Mouse (Mus musculus) right cerebral cortex, adult 2 months (tissue): ENCODE measurements around the gene Sart3.
"Not testable (repeated sequence)": the region's sequence is repeated elsewhere in the genome, so short reads cannot be mapped to it uniquely, and the experiment has no call there.

Experiments used
- DNase-seq, 2 experiments: peaks; one replicate each; pipeline ENCODE4 v3.0.0; 2021 to 2022; ENCODE audit warnings: low spot score in 2 of 2

The Sart3 gene

GRCm38 (mm10) chr5:113772450-113772895 lies at the start of gene Sart3, which contains the start of gene Iscu:
Gene Sart3 (minus strand): TSS chr5:113772510.
Gene Iscu (plus strand): TSS chr5:113772748.
- peak; percentile 90 to 93 for DNase-seq

- no peak for DNase-seq
Measured at GRCm38 (mm10) chr5:113818572-113818971, 46.3 kb upstream of the Sart3 start.

- peak; percentile 49 to 63 for DNase-seq
Measured at GRCm38 (mm10) chr5:113815638-113816152, 43.4 kb upstream of the Sart3 start.

- no peak for DNase-seq
Measured at GRCm38 (mm10) chr5:113815041-113815389, 42.7 kb upstream of the Sart3 start.

- DNase-seq, result no peak
Measured at GRCm38 (mm10) chr5:113814111-113815040, 42.1 kb upstream of the Sart3 start.

GRCm38 (mm10) chr5:113813608-113814007 lies 41.3 kb upstream of the Sart3 start:
- no peak for DNase-seq

- no peak for DNase-seq
Measured at GRCm38 (mm10) chr5:113812638-113813037, 40.3 kb upstream of the Sart3 start.

GRCm38 (mm10) chr5:113811824-113812420 lies 39.6 kb upstream of the Sart3 start:
- not testable (repeated sequence) for DNase-seq

GRCm38 (mm10) chr5:113810111-113810510 lies 37.8 kb upstream of the Sart3 start:
- no peak for DNase-seq

GRCm38 (mm10) chr5:113808177-113808576 lies 35.9 kb upstream of the Sart3 start:
- DNase-seq, result no peak

- no peak for DNase-seq
Measured at GRCm38 (mm10) chr5:113807712-113808111, 35.4 kb upstream of the Sart3 start.

GRCm38 (mm10) chr5:113806414-113806813 lies 34.1 kb upstream of the Sart3 start:
- DNase-seq, result no peak

- DNase-seq, result no peak
Measured at GRCm38 (mm10) chr5:113805301-113805700, 33.0 kb upstream of the Sart3 start.

- DNase-seq, result no peak
Measured at GRCm38 (mm10) chr5:113804395-113804966, 32.2 kb upstream of the Sart3 start.

GRCm38 (mm10) chr5:113800280-113800679 lies 28.0 kb upstream of the Sart3 start, which contains the start of gene Tmem119:
Gene Tmem119 (minus strand): TSS chr5:113800516.
- DNase-seq, result no peak

GRCm38 (mm10) chr5:113799691-113800090 lies 27.4 kb upstream of the Sart3 start:
- DNase-seq, result no peak

- DNase-seq, result no peak
Measured at GRCm38 (mm10) chr5:113798525-113798924, 26.2 kb upstream of the Sart3 start.

GRCm38 (mm10) chr5:113797149-113797882 lies 25.0 kb upstream of the Sart3 start:
- no peak for DNase-seq

- no peak for DNase-seq
Measured at GRCm38 (mm10) chr5:113796401-113797148, 24.3 kb upstream of the Sart3 start.

GRCm38 (mm10) chr5:113791197-113792095 lies 19.1 kb upstream of the Sart3 start:
- DNase-seq, result no peak
